Mouse (Mus musculus) thymus, postnatal 10 days (tissue): ENCODE measurements around the gene Pitpnm2.
"Not testable (repeated sequence)": the region's sequence is repeated elsewhere in the genome, so short reads cannot be mapped to it uniquely, and the experiment has no call there.

Experiments used
- DNase-seq, 2 experiments: peaks; one replicate each; pipeline ENCODE4 v3.0.0; 2021; ENCODE audit warnings: low spot score in 2 of 2

Pitpnm2 gene

GRCm38 (mm10) chr5:124221037-124221735 lies 28.4 kb downstream of the Pitpnm2 start:
- peak in 1 of 2 experiments; percentile 37 for DNase-seq

- no peak for DNase-seq
These were observed 29.0 kb downstream of the Pitpnm2 start for GRCm38 (mm10) chr5:124220551-124220950.

GRCm38 (mm10) chr5:124219431-124219830 lies 30.1 kb downstream of the Pitpnm2 start:
- no peak for DNase-seq

- no peak for DNase-seq
These were observed 30.6 kb downstream of the Pitpnm2 start for GRCm38 (mm10) chr5:124218986-124219385.

- no peak for DNase-seq
These were observed 31.9 kb downstream of the Pitpnm2 start for GRCm38 (mm10) chr5:124217566-124218249.

GRCm38 (mm10) chr5:124217092-124217491 lies 32.5 kb downstream of the Pitpnm2 start:
- DNase-seq: not testable (repeated sequence)

GRCm38 (mm10) chr5:124216403-124216802 lies 33.2 kb downstream of the Pitpnm2 start:
- DNase-seq: no peak

- no peak for DNase-seq
These were observed 33.9 kb downstream of the Pitpnm2 start for GRCm38 (mm10) chr5:124215647-124216046.

- DNase-seq: peak; percentile 78 to 84
These were observed 34.9 kb downstream of the Pitpnm2 start for GRCm38 (mm10) chr5:124214516-124215145.

GRCm38 (mm10) chr5:124213588-124214469 lies 35.7 kb downstream of the Pitpnm2 start:
- DNase-seq: peak; percentile 73 to 75

- no peak for DNase-seq
These were observed 37.9 kb downstream of the Pitpnm2 start for GRCm38 (mm10) chr5:124211669-124212068.

GRCm38 (mm10) chr5:124211234-124211633 lies 38.3 kb downstream of the Pitpnm2 start:
- DNase-seq: no peak

GRCm38 (mm10) chr5:124210281-124211016 lies 39.1 kb downstream of the Pitpnm2 start:
- DNase-seq: no peak

- no peak for DNase-seq
These were observed 39.7 kb downstream of the Pitpnm2 start for GRCm38 (mm10) chr5:124209850-124210249.

GRCm38 (mm10) chr5:124208030-124208429 lies 41.5 kb downstream of the Pitpnm2 start:
- no peak for DNase-seq

GRCm38 (mm10) chr5:124206481-124207038 lies 43.0 kb downstream of the Pitpnm2 start:
- no peak for DNase-seq

- DNase-seq: no peak
These were observed 43.7 kb downstream of the Pitpnm2 start for GRCm38 (mm10) chr5:124205809-124206380.

- no peak for DNase-seq
These were observed 44.3 kb downstream of the Pitpnm2 start for GRCm38 (mm10) chr5:124205211-124205610.

GRCm38 (mm10) chr5:124204127-124204794 lies 45.3 kb downstream of the Pitpnm2 start:
- no peak for DNase-seq

GRCm38 (mm10) chr5:124203251-124203650 lies 46.3 kb downstream of the Pitpnm2 start:
- DNase-seq: no peak
